Mouse (Mus musculus) gonadal fat pad, adult 2 months (tissue): ENCODE measurements around the gene Anln. TPM values are rescaled to one million over a fixed set of nuclear protein-coding genes. Genes with fewer than 3 reads are reported as not detected.
"Not testable (repeated sequence)": the region's sequence is repeated elsewhere in the genome, so short reads cannot be mapped to it uniquely, and the experiment has no call there.

Experiments
- DNase-seq: peaks from one replicate; pipeline ENCODE4 v3.0.0-alpha.2; 2012; ENCODE audit warnings: low read depth
- polyA plus RNA-seq: library from polyadenylated mRNA; depleted of rRNA; stranded (reverse); fragments of >200 nt; gene quantifications from 2 replicates; pipeline ENCODE4 v1.2.3, GENCODE M21; 2012; rRNA removed

Gene Anln
- polyA plus RNA-seq, 1 experiment: 1.9 TPM

GRCm38 (mm10) chr9:22322381-22323211, 66.4 kb downstream of the Anln start:
- no peak for DNase-seq

GRCm38 (mm10) chr9:22319109-22319508, 69.9 kb downstream of the Anln start:
- no peak for DNase-seq

DNA sequence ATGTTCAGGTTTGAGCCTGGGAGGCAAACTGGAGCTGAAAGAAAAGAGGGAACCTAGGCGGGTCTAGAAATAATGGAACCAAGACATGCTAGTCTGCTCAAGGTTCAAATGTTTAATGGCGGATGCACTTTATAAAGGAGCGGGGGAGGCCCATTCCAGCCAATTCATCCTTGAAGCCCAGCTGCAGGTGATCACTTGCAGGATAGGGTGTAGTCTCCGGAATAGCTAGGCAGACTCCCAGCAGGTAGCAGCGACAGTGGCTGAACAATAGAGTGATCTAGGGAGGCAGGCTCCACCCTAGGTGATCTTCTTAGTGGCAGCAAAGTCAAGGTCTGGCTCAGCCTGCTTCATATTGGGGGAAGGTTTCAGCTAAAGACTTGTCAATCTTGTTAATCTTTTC, 72.9 kb downstream of the Anln start:
- not testable (repeated sequence) for DNase-seq

DNA sequence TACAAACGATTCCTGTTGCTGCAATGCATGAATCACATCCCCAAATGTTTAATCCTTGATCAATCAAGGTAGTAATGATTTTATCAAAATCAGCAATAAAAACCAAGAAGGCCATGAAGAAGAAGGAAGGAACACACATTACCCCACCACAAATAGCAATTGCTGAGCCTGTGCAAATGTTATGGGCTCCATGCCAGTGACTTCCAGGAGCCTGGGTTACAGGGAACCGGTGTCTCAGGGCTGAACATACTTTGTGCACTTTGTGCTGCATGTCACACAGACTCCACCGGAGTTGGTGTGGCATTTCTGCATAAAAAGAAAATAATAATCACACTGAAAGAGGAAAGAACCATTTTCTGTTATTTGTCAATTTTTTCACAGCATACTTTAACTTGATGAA, 74.9 kb downstream of the Anln start:
- no peak for DNase-seq

- DNase-seq: no peak
These were observed 75.8 kb downstream of the Anln start for GRCm38 (mm10) chr9:22313218-22313617.

- no peak for DNase-seq
These were observed 79.3 kb downstream of the Anln start for GRCm38 (mm10) chr9:22309651-22310050.

DNA sequence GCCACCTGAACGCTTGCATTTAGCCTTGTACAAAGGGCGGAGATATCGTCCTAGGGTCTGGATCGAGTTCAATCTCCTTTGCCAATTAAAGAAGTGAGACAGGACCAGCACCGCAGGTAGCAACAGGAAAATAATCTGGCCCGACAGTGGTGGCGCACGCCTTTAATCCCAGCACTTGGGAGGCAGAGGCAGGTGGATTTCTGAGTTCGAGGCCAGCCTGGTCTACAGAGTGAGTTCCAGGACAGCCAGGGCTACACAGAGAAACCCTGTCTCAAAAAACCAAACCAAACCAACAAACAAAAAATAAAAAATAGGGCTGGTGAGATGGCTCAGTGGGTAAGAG, 81.1 kb downstream of the Anln start:
- not testable (repeated sequence) for DNase-seq

DNA sequence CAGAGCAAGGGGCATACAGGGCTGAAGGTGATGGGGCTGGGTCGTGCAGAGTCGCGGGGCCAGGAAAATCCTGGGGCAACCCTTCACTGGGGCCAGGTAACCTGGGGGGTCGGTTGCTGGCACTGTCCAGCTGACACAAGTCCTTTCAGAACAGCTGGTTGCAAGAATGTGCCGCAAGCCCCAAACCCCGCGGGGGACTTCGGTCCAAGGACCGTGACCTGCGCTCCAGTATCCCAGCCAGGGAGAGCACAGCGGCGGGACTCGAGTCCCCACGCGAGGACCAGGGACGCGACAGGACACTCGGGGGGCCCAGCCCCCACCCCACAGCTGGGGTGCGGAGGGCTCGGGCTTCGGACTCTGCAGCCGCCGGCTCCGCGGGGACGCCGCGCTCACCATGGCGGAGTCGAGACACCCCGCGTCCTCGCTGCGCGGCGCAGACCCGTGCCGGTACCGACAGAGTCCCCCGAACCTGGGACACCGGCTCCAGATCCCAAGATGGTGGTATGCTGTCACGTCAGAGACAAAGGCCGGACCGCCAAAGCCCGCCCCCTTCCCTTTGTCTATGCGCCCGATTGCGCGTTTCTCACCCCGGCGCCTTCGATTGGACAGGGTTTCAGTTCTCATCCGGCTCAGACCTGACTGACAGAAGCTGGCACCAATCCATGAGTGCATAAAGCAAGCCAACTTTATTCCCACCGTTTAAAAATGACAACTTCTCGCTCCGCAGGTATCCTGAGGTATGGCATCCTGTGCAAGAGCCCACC, 81.7 kb downstream of the Anln start, which contains the start of gene Zfp810:
Gene Zfp810, minus strand, starts transcription at position 493 of the 764 bp plus-strand sequence.
- peak; percentile 46 for DNase-seq

DNA sequence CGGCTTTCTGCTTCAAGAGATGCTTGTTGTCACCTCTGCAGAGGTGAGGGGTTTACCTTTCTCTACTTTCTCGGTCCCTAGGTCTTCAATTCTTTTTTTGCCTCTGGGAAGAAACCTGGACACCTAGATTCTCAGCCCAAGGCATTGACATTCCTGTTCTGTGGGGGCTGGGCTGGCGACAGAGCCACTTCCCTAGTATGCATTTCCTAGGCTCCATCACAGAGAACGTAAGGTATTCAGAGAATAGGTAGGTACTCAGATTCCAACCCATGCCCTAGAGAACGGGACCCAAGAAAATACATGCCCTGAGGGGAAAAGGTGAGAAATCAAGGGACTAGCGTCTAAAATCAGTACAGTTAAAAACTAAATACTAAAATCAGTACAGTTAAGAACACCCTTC, 82.3 kb downstream of the Anln start:
- DNase-seq: no peak

DNA sequence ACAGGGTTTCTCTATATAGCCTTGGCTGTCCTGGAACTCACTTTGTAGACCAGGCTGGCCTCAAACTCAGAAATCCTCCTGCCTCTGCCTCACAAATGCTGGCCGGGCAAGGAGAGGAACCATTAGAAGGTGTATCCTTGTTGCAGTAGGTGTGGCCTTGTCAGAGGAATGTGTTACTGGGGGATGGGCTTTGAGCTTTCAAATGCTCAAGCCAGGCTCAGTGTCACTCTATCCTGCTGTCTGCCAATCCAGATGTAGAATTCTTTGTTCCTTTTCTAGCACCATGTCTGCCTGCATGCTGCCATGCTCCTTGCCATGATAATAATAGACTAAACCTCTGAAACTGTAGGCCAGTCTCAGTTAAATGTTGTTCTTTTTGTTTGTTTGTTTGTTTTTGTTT, 86.8 kb downstream of the Anln start:
- no peak for DNase-seq

Other genes with a start within 250 kb of the Anln start
- 96.3 and 128 TPM in 2 replicates for gene Pigyl, start 232.3 kb downstream of the Anln start, polyA plus RNA-seq
- 0.93 and 1.0 TPM in 2 replicates for gene Zfp872, start 201.1 kb downstream of the Anln start, polyA plus RNA-seq
- gene Zfp809, start 163.5 kb downstream of the Anln start, polyA plus RNA-seq: 21.1 TPM in 2 replicates
- gene Zfp599, start 129.3 kb downstream of the Anln start, polyA plus RNA-seq: 0.26 and 0.30 TPM in 2 replicates
- gene Zfp810, start 81.5 kb downstream of the Anln start, polyA plus RNA-seq: 11.2 and 13.2 TPM in 2 replicates
- gene 9530077C05Rik, start 22.3 kb upstream of the Anln start, polyA plus RNA-seq: 2.0 and 2.9 TPM in 2 replicates
- not detected in 2 replicates for gene Gm17545, start 65.1 kb upstream of the Anln start, polyA plus RNA-seq
- gene Rp9, start 80.6 kb upstream of the Anln start, polyA plus RNA-seq: 38.0 and 55.2 TPM in 2 replicates
- gene Bbs9, start 86.5 kb upstream of the Anln start, polyA plus RNA-seq: 14.4 and 17.6 TPM in 2 replicates